Mouse (Mus musculus) left cerebral cortex, postnatal 36 days (tissue): ENCODE measurements at regions not wholly inside any gene's neighbourhood (a gene's known extent, or its start where the extent isn't known, plus 50 kb on each side); places are given as distances from the start of the nearest gene placed in this dataset.

ENCODE experiments used
- DNase-seq, 2 experiments: peaks; one replicate each; pipeline ENCODE4 v3.0.0; 2021 to 2022; ENCODE audit warnings: low spot score in 2 of 2, mixed read lengths in 1 of 2
- intact Hi-C: fragments of 180-260 bp; cut with DNase I; formaldehyde crosslinking; loops from one replicate; pipeline ENCODE4 v1.15.1; 2025

DNA sequence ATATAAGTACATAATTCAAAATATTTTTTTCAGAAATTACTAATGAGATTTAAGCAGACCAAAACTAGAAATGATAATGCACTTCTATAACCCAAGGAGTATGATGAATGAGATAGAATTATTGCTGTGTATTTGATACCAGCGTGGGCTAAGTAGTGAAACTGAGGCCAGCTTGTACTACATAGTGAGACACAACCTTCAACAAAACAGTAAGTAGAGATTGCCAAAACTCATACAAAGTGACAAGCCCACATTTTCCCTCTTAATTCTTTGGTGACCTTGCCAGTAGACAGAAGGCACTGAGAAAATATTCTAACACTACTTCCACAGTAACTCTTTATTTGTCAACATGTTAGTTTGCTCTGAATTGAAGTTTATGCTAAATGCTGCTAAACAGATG, 84.8 kb downstream of the 4933402E13Rik start:
- intact Hi-C loops = no loop called here
- no peak for DNase-seq

DNA sequence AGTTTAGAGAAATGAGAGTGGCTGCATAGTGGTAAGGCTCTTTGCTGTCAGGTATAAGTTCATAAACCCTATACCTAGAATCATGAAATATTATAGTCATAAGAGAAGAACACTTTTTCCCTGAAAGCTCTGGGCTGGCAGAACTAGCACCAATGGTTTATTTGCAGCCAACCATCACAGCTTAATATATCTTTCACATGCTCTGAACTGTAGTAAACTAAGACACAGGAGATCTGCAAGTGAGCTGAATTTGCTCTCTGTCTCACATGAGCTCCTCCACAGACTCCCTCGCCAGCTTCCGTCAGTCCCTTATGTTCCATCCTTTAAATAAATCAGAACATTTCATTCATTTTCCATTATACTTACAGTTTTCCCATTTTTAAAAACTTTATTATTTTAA, 56.9 kb upstream of the 4931400O07Rik start:
- intact Hi-C loops = no loop called here
- DNase-seq = peak in 1 of 2 experiments; percentile 3
